Mouse (Mus musculus) spleen, adult 2 months (tissue): ENCODE measurements around the gene Ncor2.

Experiments
- CTCF ChIP-seq: fragments of 200-500 bp; IDR thresholded peaks from 2 replicates; pipeline ENCODE4 v1.5.1; 2011; ENCODE audit warnings: mild to moderate bottlenecking, inconsistent platforms; ENCODE audit not compliant: insufficient read depth, insufficient read length, insufficient replicate concordance; ENCODE audit errors: extremely low read depth
- POLR2A ChIP-seq: fragments of 200-500 bp; IDR thresholded peaks from 2 replicates; pipeline ENCODE4 v1.6.1; 2011; ENCODE audit warnings: low read depth, low read length, inconsistent platforms

GRCm38 (mm10) chr5:125191608-125192007, 12.6 kb upstream of the Ncor2 start:
- TF ChIP-seq POLR2A (no peak), CTCF (no peak)
